Mouse (Mus musculus) C2C12 (cell line): ENCODE measurements around the gene Slc25a33.

Experiments used
- CEBPB ChIP-seq: IDR thresholded peaks from one replicate; pipeline ENCODE4 v1.6.1; 2011; ENCODE audit warnings: low read depth, mild to moderate bottlenecking, control low read depth, moderate library complexity
- CTCF ChIP-seq: IDR thresholded peaks from one replicate; pipeline ENCODE4 v1.5.1; 2011; ENCODE audit not compliant: control insufficient read depth, insufficient read depth, insufficient read length
- MAX ChIP-seq: IDR thresholded peaks from one replicate; pipeline ENCODE4 v1.6.1; 2011; ENCODE audit warnings: mild to moderate bottlenecking, control low read depth
- MYOG ChIP-seq: IDR thresholded peaks from one replicate; pipeline ENCODE4 v1.6.1; 2011; ENCODE audit not compliant: control insufficient read depth, insufficient read length; ENCODE audit errors: extremely low read depth
- USF1 ChIP-seq: IDR thresholded peaks from one replicate; pipeline ENCODE4 v1.6.1; 2011; ENCODE audit warnings: low read depth, mild to moderate bottlenecking, control low read depth, moderate library complexity

DNA sequence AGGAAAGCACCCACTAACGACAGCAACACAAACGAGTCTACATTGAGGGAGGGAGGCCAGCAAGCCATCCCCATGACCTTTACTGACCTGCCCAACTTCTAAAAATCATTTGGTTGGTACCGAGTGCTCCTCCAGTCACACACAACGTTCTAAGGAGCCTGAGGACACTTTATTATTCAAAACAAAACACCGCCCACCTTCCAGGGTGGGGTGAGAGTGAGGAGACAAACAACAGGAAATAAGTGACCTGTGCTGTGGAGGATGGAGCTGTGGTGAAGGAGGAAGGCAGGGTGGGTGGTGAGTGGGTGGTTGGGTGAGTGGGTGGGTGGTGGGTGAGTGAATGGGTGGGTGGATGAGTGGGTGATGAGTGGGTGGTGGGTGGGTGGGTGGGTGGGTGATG, 14.6 kb downstream of the Slc25a33 start:
- TF ChIP-seq CTCF: no peak
- TF ChIP-seq MAX: no peak
- TF ChIP-seq USF1: no peak
- no peak for TF ChIP-seq MYOG
- no peak for TF ChIP-seq CEBPB
